Mouse (Mus musculus) cerebellum, postnatal 36 days (tissue): ENCODE measurements at regions not wholly inside any gene's neighbourhood (a gene's known extent, or its start where the extent isn't known, plus 50 kb on each side); places are given as distances from the start of the nearest gene placed in this dataset.

ENCODE experiments used
- DNase-seq, 2 experiments: peaks; one replicate each; pipeline ENCODE4 v3.0.0; 2021 to 2022; ENCODE audit warnings: mixed read lengths in 2 of 2

DNA sequence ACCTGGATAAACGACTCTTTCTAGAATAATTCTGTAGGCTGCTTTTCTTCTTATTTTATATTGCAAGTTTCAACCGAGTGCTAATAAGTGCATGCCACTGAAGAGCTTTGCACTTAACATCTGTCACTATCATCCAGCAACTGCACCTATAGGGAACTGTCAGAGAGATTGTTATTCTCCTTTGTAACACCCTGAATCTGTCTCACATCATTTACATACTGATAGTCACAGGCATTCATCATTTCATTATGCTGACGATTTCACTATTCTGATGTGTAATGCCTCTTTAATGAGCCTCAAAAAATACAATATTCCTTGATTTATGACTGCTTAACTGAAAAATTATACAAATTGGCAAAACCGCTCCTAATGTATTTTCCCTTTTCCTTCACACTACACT is 1959.2 kb upstream of the Tenm3 start:
- no peak for DNase-seq

DNA sequence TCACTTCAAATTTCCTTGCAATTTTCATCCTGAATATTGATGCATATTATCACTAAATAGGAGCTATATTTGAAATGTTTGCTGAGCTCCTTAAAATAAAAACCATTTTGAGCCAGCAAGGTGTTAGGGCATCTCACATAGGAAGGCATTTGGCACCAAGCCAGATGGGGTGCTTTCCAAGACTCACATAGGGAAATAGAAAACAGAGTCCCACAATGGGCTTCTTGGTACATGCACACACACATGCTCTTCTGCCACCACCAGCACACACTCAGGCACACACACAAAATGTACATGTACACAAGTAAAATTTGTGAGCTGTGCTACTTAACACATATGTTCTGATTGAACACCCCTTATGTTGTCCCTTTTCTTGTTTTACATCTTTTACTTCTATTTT is 1943.7 kb upstream of the Tenm3 start:
- DNase-seq = peak; percentile 35

DNA sequence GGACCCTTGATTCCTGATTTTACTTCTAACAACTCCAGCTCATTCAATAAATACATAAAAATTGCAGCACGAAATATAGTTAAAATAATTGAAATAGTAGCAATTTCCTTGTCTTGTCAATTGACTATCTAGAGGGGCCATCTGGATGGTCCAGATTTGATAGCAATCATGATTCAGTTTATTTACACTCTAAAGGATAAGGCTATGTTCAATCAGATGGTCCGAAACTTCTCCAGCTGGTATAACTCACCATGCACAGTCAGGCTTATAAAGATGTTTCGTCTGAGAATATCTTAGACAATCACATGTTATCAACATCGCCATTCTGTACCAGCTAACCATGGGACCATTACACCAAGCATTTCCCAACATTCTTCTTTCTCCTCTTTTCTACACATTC is 1926.9 kb upstream of the Tenm3 start:
- no peak for DNase-seq
